Mouse (Mus musculus) gastrocnemius, postnatal 36 days (tissue): ENCODE data around the gene Dhps. TPM values are rescaled to one million over a fixed set of nuclear protein-coding genes. Genes with fewer than 3 reads are reported as not detected.
A peak's percentile ranks its signal among the peaks of the same experiment; 100 is the strongest.
"Not testable (repeated sequence)": the region's sequence is repeated elsewhere in the genome, so short reads cannot be mapped to it uniquely, and the experiment has no call there.

Source experiments
- DNase-seq, 2 experiments: peaks; one replicate each; pipeline ENCODE4 v3.0.0; 2022
- intact Hi-C: fragments of 180-260 bp; cut with DNase I; formaldehyde crosslinking; loops from one replicate; pipeline ENCODE4 v1.15.1; 2025
- microRNA-seq, 2 experiments: library from miRNA; unstranded; fragments of <30 nt; microRNA quantifications; one replicate each; pipeline ENCODE4 v1.2.0; 2021
- total RNA-seq, 2 experiments: library from RNA; stranded (reverse); gene quantifications; 2 replicates each; pipeline ENCODE4 v1.2.3; 2021

Dhps gene
- total RNA-seq, 2 experiments from 2014 or later, result 18.2 to 23.6 TPM

GRCm38 (mm10) chr8:85088771-85089170 is 17.2 kb downstream of the Dhps start:
- intact Hi-C loops, result loop anchor here (10.0 kb wide), 1 partner anchor 186 kb away; no protein-coding TSS in a partner anchor
- no peak for DNase-seq

- intact Hi-C loops, result no loop called here
- no peak for DNase-seq
Observed at GRCm38 (mm10) chr8:85090856-85091255, 19.3 kb downstream of the Dhps start.

- no peak for DNase-seq
- intact Hi-C loops, result no loop called here
Observed at GRCm38 (mm10) chr8:85091526-85092090, 20.1 kb downstream of the Dhps start.

- intact Hi-C loops, result no loop called here
- no peak for DNase-seq
Observed at GRCm38 (mm10) chr8:85095051-85095450, 23.5 kb downstream of the Dhps start.

GRCm38 (mm10) chr8:85095566-85095965 is 24.0 kb downstream of the Dhps start:
- DNase-seq, result no peak
- intact Hi-C loops, result no loop called here

- DNase-seq, result no peak
- intact Hi-C loops, result no loop called here
Observed at GRCm38 (mm10) chr8:85096196-85096595, 24.6 kb downstream of the Dhps start.

GRCm38 (mm10) chr8:85096850-85097249 is 25.3 kb downstream of the Dhps start:
- intact Hi-C loops, result no loop called here
- no peak for DNase-seq

GRCm38 (mm10) chr8:85100076-85100665 is 28.6 kb downstream of the Dhps start:
- no peak for DNase-seq
- intact Hi-C loops, result no loop called here

- DNase-seq, result no peak
- intact Hi-C loops, result no loop called here
Observed at GRCm38 (mm10) chr8:85113241-85113640, 41.7 kb downstream of the Dhps start.

GRCm38 (mm10) chr8:85115501-85115900 is 43.9 kb downstream of the Dhps start:
- intact Hi-C loops, result no loop called here

GRCm38 (mm10) chr8:85116984-85117383 is 45.4 kb downstream of the Dhps start:
- DNase-seq, result no peak
- intact Hi-C loops, result no loop called here

More at GRCm38 (mm10) chr8:85115501-85115900, 43.9 kb downstream of the Dhps start:
- no peak for DNase-seq

- intact Hi-C loops, result no loop called here
- peak; percentile 50 to 63 for DNase-seq
Observed at GRCm38 (mm10) chr8:85119052-85119981, 47.8 kb downstream of the Dhps start.

GRCm38 (mm10) chr8:85120251-85120650 is 48.7 kb downstream of the Dhps start:
- intact Hi-C loops, DNase-seq: not testable (repeated sequence)

- intact Hi-C loops, result no loop called here
- no peak for DNase-seq
Observed at GRCm38 (mm10) chr8:85122995-85123394, 51.4 kb downstream of the Dhps start, which contains the start of gene Zfp791. Gene Zfp791, minus strand, starts transcription at chr8:85123095.

GRCm38 (mm10) chr8:85123691-85124090 is 52.1 kb downstream of the Dhps start:
- intact Hi-C loops, result no loop called here
- DNase-seq, result no peak

Small RNAs within 50 kb of the gene (microRNA-seq; reads per million reads assigned to microRNA genes)
- gene Gm23388, result 0 reads per million in 2 experiments
- gene Mir7070, result 0 reads per million in 2 experiments

Other genes with a start within 250 kb of the Dhps start
- 1 to 10 TPM; 8.3 to 9.9 TPM for gene Dand5, start 248.9 kb upstream of the Dhps start, total RNA-seq
- gene Gadd45gip1, start 240.2 kb upstream of the Dhps start, total RNA-seq, result 10 to 100 TPM; 17.7 to 23.0 TPM
- 100 to 1,000 TPM; 136 to 151 TPM for gene Rad23a, start 231.1 kb upstream of the Dhps start, total RNA-seq
- gene Calr, start 224.8 kb upstream of the Dhps start, total RNA-seq, result 100 to 1,000 TPM; 153 to 159 TPM
- gene Farsa, start 214.8 kb upstream of the Dhps start, total RNA-seq, result 10 to 100 TPM; 22.1 to 26.2 TPM
- gene Syce2, start 199.6 kb upstream of the Dhps start, total RNA-seq, result 1 to 10 TPM in 1 of 2 experiments, under 1 TPM in 1; 0.71 to 1.4 TPM
- 10 to 100 TPM; 25.5 to 45.9 TPM for gene Gcdh, start 177.8 kb upstream of the Dhps start, total RNA-seq
- not detected for gene Klf1, start 169.8 kb upstream of the Dhps start, total RNA-seq
- gene Dnase2a, start 163.2 kb upstream of the Dhps start, total RNA-seq, result 1 to 10 TPM; 3.7 to 5.1 TPM
- gene Mast1, start 134.4 kb upstream of the Dhps start, total RNA-seq, result not detected
- not detected for gene Rtbdn, start 124.8 kb upstream of the Dhps start, total RNA-seq
- not detected for gene Gm49661, start 102.3 kb upstream of the Dhps start, total RNA-seq
- 100 to 1,000 TPM; 180 to 196 TPM for gene Prdx2, start 102.2 kb upstream of the Dhps start, total RNA-seq
- 10 to 100 TPM; 23.3 to 23.8 TPM for gene Rnaseh2a, start 102.0 kb upstream of the Dhps start, total RNA-seq
- gene Junb, start 93.0 kb upstream of the Dhps start, total RNA-seq, result 10 to 100 TPM in 1 of 2 experiments, 1 to 10 TPM in 1; 4.3 to 12.8 TPM
- gene Hook2, start 81.2 kb upstream of the Dhps start, total RNA-seq, result 1 to 10 TPM; 1.4 to 1.5 TPM
- gene Best2, start 57.2 kb upstream of the Dhps start, total RNA-seq, result not detected
- 10 to 100 TPM; 49.7 to 50.8 TPM for gene Asna1, start 46.5 kb upstream of the Dhps start, total RNA-seq
- gene Trir, start 44.9 kb upstream of the Dhps start, total RNA-seq, result 10 to 100 TPM; 71.9 to 73.6 TPM
- 10 to 100 TPM; 29.3 to 29.7 TPM for gene Tnpo2, start 34.8 kb upstream of the Dhps start, total RNA-seq
- 1 to 10 TPM; 1.4 to 2.4 TPM for gene Fbxw9, start 11.7 kb upstream of the Dhps start, total RNA-seq
- gene Gm5741, start 3.8 kb upstream of the Dhps start, total RNA-seq, result not detected
- gene Wdr83os, start 9.0 kb downstream of the Dhps start, total RNA-seq, result 10 to 100 TPM; 37.3 to 44.5 TPM
- gene Wdr83, start 9.5 kb downstream of the Dhps start, total RNA-seq, result 10 to 100 TPM; 13.5 to 15.6 TPM
- gene Man2b1, start 11.5 kb downstream of the Dhps start, total RNA-seq, result 1 to 10 TPM; 9.0 TPM
- gene Zfp791, start 51.3 kb downstream of the Dhps start, total RNA-seq, result 1 to 10 TPM in 1 of 2 experiments, under 1 TPM in 1; 0.76 to 1.1 TPM
- not detected for gene Cks1brt, start 80.2 kb downstream of the Dhps start, total RNA-seq
- not detected for gene Olfr371, start 154.2 kb downstream of the Dhps start, total RNA-seq
- 1 to 10 TPM; 3.5 to 4.9 TPM for gene Orc6, start 227.9 kb downstream of the Dhps start, total RNA-seq
- 10 to 100 TPM; 45.3 to 52.1 TPM for gene Vps35, start 228.0 kb downstream of the Dhps start, total RNA-seq